Mouse (Mus musculus) liver, embryonic 15.5 days (tissue): Measurements from ENCODE around the gene Gm20538. TPM values are rescaled to one million over a fixed set of nuclear protein-coding genes. Genes with fewer than 3 reads are reported as not detected.

ENCODE experiments used
- ATAC-seq: fragments of 200-750 bp; cut with Nextera tagmentation; 2 replicates; pipeline ENCODE4 v1.8.0; 2017; ENCODE audit warnings: moderate number of reproducible peaks, mild to moderate bottlenecking, moderate library complexity; ENCODE audit not compliant: insufficient read depth
- H3K27ac ChIP-seq: fragments of 300-500 bp; sonication (generic); replicated peaks from 2 replicates; pipeline ENCODE4 v1.5.1; 2015; ENCODE audit warnings: mild to moderate bottlenecking, inconsistent platforms
- H3K27me3 ChIP-seq: fragments of 300-500 bp; sonication (generic); 2 replicates; pipeline ENCODE4 v1.6.1; 2015; ENCODE audit warnings: mild to moderate bottlenecking, inconsistent platforms
- H3K36me3 ChIP-seq: fragments of 300-500 bp; sonication (generic); replicated peaks from 2 replicates; pipeline ENCODE4 v1.6.1; 2015; ENCODE audit warnings: moderate library complexity, mild to moderate bottlenecking, inconsistent platforms
- H3K4me1 ChIP-seq: fragments of 300-500 bp; sonication (generic); replicated peaks from 2 replicates; pipeline ENCODE4 v1.6.1; 2015; ENCODE audit warnings: inconsistent platforms
- H3K4me2 ChIP-seq: fragments of 300-500 bp; sonication (generic); 2 replicates; pipeline ENCODE4 v1.6.1; 2015; ENCODE audit warnings: moderate library complexity, mild to moderate bottlenecking, inconsistent platforms
- H3K4me3 ChIP-seq: fragments of 300-500 bp; sonication (generic); replicated peaks from 2 replicates; pipeline ENCODE4 v1.5.1; 2015; ENCODE audit warnings: mild to moderate bottlenecking, inconsistent platforms
- H3K9ac ChIP-seq: fragments of 300-500 bp; sonication (generic); 2 replicates; pipeline ENCODE4 v1.6.1; 2015; ENCODE audit warnings: moderate library complexity, mild to moderate bottlenecking, inconsistent platforms
- H3K9me3 ChIP-seq: fragments of 300-500 bp; sonication (generic); replicated peaks from 2 replicates; pipeline ENCODE4 v1.6.1; 2016; ENCODE audit warnings: inconsistent platforms
- WGBS: fragments of 180-500 bp; shearing (Covaris S2); methylation state at CpG from one replicate; pipeline ENCODE4 v1.1.7; 2015; ENCODE audit warnings: mixed read lengths; ENCODE audit not compliant: insufficient replicate concordance; 5-methylcytosine and 5-hydroxymethylcytosine counted together
- polyA plus RNA-seq: library from polyadenylated mRNA; unstranded; fragments of >200 nt; fragmentation: Nextera tagmentation; extraction: Ambion mirVana; gene quantifications from 2 replicates; pipeline ENCODE4 v1.2.1, GENCODE M21; 2015

The Gm20538 gene
- polyA plus RNA-seq, 1 experiment from 2014 or later, result not detected

DNA sequence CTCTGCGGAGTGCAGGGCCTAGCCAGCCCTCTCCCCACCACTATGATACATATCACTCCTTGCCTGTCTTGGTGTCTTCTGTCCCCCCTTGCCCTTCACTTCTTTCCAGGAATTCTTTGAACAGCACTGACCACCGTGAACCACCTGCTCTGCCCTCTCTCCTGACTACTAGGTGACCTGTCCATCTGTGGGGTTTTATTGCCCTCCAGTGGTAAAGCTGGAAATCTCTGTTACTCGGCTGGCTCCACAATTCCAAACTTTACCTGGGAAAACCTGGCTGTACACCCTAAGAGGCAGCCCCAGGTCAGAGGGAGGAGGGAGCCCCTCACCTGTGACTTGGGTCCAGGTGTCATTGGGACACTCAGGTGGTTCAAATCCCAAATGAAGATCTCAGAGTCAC, 17.3 kb downstream of the Gm20538 start:
- no peaks in the 10 kb centered on the region for H3K9me3 ChIP-seq
- WGBS, result 34% methylated on average over 3 of the region's 3 CpGs
- no peak overlapping the region for H3K4me3 ChIP-seq
- no peak overlapping the region for H3K4me2 ChIP-seq
- no peak overlapping the region for H3K27ac ChIP-seq
- H3K9ac ChIP-seq, result no peak overlapping the region
- no peak for ATAC-seq
- H3K36me3 ChIP-seq, result no peaks in the 10 kb centered on the region
- H3K27me3 ChIP-seq, result no peaks in the 10 kb centered on the region
- no peaks in the 10 kb centered on the region for H3K4me1 ChIP-seq

- Histone ChIP-seq H3K9me3 (no peaks in the 10 kb centered on the region), H3K4me2 (no peak overlapping the region), H3K36me3 (no peaks in the 10 kb centered on the region), H3K4me3 (no peak overlapping the region), H3K4me1 (no peaks in the 10 kb centered on the region), H3K27ac (no peak overlapping the region), H3K9ac (no peak overlapping the region), H3K27me3 (no peaks in the 10 kb centered on the region)
- 61% methylated on average over 6 of the region's 6 CpGs for WGBS
- ATAC-seq, result no peak
These were observed 22.6 kb downstream of the Gm20538 start for GRCm38 (mm10) chr19:44530018-44530417.

DNA sequence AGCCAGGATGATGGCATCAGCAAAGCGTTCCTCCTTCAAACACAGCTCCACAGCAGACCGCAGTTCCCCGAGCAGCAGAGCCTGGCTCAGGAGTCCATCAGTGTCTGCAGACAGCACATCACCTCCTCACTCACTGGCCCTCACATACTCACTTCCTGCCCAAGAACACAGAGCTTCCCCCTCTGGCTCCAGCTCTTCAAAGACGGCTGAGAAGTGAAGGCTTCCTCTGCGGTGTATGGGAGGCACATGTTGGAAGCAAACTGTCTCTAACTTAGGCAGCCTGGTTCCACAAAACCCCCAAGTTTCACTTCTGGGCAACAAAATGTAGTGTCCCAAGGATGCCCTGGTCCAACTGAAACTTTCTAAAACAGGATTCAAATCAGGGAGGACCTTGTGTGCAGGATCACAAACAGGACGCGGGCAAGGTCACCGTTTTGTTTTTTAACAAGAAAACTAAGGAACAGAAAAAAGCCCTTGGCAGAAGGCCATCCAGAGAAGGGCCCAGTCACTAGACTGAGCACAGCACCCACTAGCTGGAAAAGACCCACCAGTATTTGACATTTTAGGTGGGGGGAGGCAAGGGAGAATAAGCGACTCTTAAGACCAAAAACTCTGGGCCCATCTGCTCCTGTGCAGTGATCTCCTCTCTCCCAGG, 27.0 kb downstream of the Gm20538 start:
- H3K4me3 ChIP-seq, result no peak overlapping the region
- no peak for ATAC-seq
- 60% methylated on average over 9 of the region's 9 CpGs for WGBS

DNA sequence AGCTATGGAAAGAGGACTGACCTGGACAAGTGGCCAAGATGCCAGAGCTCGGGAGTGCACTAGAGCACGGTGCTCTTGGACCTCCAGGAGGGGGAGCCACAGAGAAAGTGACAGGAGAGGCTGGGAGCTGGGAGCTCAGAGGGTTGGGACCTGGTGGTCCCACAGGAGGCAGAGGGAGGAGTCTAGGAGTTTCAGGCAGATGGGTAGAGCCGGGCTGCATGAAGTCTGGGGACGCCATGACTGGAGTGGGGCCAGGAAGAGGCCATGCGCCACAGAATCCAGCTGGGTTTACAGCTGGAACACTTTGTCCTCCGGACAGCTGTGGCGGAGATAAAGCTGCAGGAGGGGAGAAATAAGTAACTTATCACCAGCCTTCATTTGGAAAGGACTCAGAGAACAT, 33.5 kb downstream of the Gm20538 start:
- no peak for ATAC-seq

More for the DNA sequence above, 27.0 kb downstream of the Gm20538 start:
- Histone ChIP-seq H3K4me2 (no peak overlapping the region), H3K4me1 (no peaks in the 10 kb centered on the region), H3K27me3 (no peaks in the 10 kb centered on the region), H3K9ac (no peak overlapping the region), H3K9me3 (no peaks in the 10 kb centered on the region), H3K36me3 (no peaks in the 10 kb centered on the region), H3K27ac (no peak overlapping the region)

DNA sequence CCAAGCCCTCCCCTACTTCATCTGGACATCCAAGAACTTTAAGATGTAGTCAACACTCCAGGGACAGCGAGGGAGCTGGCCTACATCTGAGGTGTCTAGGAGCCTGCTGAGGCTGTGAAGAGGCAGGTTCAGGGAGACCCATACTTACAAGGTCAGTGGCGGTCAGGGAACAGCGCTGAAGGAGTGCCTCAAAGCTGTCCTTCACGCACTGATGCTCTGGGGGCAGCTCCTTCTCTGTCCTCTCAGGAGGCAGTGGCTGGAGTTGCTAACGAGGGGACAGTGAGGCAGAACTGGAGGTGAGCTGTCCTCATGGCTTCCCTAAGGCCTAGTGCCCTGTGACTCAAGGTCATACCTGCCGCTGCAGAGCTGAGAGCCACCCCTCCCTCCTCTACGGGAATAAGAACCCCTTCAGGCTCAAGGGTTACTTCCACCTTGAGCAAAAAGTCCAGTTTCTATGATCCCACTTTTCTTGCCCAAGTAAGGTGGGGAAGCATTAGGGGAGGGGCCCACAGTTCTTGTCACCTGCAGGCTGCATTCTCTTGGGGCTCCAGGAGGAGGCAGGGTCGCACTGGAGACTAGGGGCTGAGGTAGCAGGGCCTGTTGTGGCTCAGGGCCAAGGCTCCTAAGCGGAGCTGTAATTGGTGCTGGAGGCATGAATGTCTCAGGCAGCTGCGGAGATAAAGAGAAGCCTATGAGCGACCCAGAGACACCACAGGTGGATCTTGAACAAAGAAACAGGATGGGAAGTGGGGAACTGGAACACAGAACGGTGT, 34.4 kb downstream of the Gm20538 start:
- no peak for ATAC-seq
- Histone ChIP-seq H3K27ac (no peak overlapping the region), H3K4me3 (no peak overlapping the region), H3K9me3 (no peaks in the 10 kb centered on the region), H3K4me2 (no peak overlapping the region), H3K27me3 (peaks cover 48% of the 10 kb centered on the region), H3K36me3 (no peaks in the 10 kb centered on the region), H3K9ac (no peak overlapping the region), H3K4me1 (no peaks in the 10 kb centered on the region)
- WGBS, result 50% methylated on average over 12 of the region's 12 CpGs

More for the DNA sequence above, 33.5 kb downstream of the Gm20538 start:
- no peaks in the 10 kb centered on the region for H3K4me1 ChIP-seq
- H3K27me3 ChIP-seq, result peaks cover 38% of the 10 kb centered on the region
- H3K36me3 ChIP-seq, result no peaks in the 10 kb centered on the region
- no peaks in the 10 kb centered on the region for H3K9me3 ChIP-seq
- no peak overlapping the region for H3K4me2 ChIP-seq
- 37% methylated on average over 7 of the region's 7 CpGs for WGBS
- no peak overlapping the region for H3K4me3 ChIP-seq
- H3K27ac ChIP-seq, result no peak overlapping the region
- no peak overlapping the region for H3K9ac ChIP-seq

DNA sequence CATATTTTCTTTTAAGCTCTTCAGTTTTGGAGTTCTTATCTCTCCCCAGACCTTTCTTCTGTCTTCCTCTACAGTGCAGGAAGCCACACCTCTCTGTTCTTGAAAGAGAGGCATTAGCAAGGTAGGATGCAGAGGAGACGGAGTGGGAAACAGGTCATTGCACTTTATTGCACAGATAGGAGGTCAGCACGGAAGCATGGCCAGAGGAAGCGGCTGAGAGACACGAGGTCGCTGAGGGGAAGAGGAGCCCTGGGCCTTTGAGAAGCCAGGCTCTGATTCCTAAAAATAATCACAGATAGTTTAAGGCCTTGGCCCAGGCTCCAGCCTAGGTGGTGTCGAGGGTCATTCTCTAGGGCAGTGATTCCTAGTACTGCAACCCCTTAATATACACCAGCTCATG, 36.9 kb downstream of the Gm20538 start:
- Histone ChIP-seq H3K27ac (no peak overlapping the region), H3K27me3 (peaks cover 72% of the 10 kb centered on the region)

GRCm38 (mm10) chr19:44514521-44515451, 37.8 kb downstream of the Gm20538 start:
- Histone ChIP-seq H3K36me3 (no peaks in the 10 kb centered on the region), H3K4me1 (peaks cover 4% of the 10 kb centered on the region; the same call in 1 of the 2 replicates), H3K4me2 (no peak overlapping the region), H3K27ac (no peak overlapping the region), H3K4me3 (no peak overlapping the region), H3K27me3 (peaks cover 82% of the 10 kb centered on the region), H3K9ac (no peak overlapping the region), H3K9me3 (no peaks in the 10 kb centered on the region)
- 37% methylated on average over 14 of the region's 14 CpGs for WGBS
- no peak for ATAC-seq

More for the DNA sequence above, 36.9 kb downstream of the Gm20538 start:
- no peak overlapping the region for H3K9ac ChIP-seq
- peaks cover 4% of the 10 kb centered on the region; the same call in 1 of the 2 replicates for H3K4me1 ChIP-seq
- no peak for ATAC-seq
- H3K36me3 ChIP-seq, result no peaks in the 10 kb centered on the region
- H3K4me3 ChIP-seq, result no peak overlapping the region
- WGBS, result 38% methylated on average over 6 of the region's 6 CpGs
- no peak overlapping the region for H3K4me2 ChIP-seq
- H3K9me3 ChIP-seq, result no peaks in the 10 kb centered on the region

DNA sequence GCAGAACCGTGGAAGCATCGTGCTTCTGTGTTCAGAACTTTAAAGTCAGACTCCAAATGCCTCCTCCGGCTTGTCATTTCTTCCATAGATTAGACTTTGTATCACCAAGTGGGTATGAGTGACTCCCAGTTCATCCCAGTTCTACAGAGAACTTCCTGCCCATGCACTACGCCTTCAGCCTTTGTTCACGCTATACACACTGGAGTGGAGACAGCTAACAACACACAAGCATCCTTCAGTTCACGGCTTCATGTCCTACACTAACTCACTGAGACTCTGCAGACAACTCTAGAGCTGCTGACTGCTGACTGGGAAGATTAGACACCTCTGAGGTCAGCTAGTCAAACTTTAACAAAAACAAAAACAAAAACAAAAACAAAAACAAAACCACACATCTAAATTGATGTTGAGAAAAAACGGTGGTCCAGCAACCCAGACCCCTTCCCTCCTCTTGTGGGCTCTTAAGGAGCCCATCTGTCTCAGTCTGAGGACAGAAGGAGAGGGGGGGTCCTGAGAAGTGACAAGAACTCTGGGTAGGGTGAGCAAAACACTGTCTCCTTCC, 38.6 kb downstream of the Gm20538 start:
- no peaks in the 10 kb centered on the region for H3K36me3 ChIP-seq
- H3K4me2 ChIP-seq, result no peak overlapping the region
- 22% methylated on average over 7 of the region's 7 CpGs for WGBS
- H3K27me3 ChIP-seq, result peaks cover 90% of the 10 kb centered on the region
- no peak for ATAC-seq
- H3K9me3 ChIP-seq, result no peaks in the 10 kb centered on the region
- no peak overlapping the region for H3K4me3 ChIP-seq
- H3K27ac ChIP-seq, result no peak overlapping the region
- H3K4me1 ChIP-seq, result peaks cover 4% of the 10 kb centered on the region; the same call in 1 of the 2 replicates
- H3K9ac ChIP-seq, result no peak overlapping the region

GRCm38 (mm10) chr19:44513054-44513833, 39.4 kb downstream of the Gm20538 start:
- H3K9me3 ChIP-seq, result no peaks in the 10 kb centered on the region
- no peaks in the 10 kb centered on the region for H3K36me3 ChIP-seq
- H3K27me3 ChIP-seq, result peaks cover 89% of the 10 kb centered on the region
- 20% methylated on average over 11 of the region's 11 CpGs for WGBS
- no peak overlapping the region for H3K27ac ChIP-seq
- H3K4me3 ChIP-seq, result no peak overlapping the region
- peaks cover 4% of the 10 kb centered on the region; the same call in 1 of the 2 replicates for H3K4me1 ChIP-seq
- H3K9ac ChIP-seq, result no peak overlapping the region
- H3K4me2 ChIP-seq, result no peak overlapping the region
- ATAC-seq, result no peak

DNA sequence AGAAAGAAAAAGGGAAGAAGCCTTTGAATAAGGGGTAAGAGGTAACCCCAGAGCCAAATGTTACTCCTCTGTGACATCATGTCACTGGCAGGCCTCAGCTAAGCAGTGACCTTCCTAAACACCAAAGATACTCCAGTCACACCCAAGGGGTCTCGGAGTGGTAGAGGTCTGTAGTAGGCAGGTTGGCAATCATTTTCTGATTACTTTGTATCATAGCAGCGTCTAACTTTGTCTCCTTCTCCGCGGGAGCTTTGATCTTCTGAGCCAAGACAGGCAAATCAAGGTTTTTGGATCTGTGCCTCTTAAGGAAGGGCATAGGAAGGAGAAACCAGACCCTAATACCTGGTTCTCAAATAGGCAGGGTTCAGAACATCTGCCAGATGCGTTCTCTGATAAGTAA, 40.0 kb downstream of the Gm20538 start:
- no peak overlapping the region for H3K9ac ChIP-seq
- ATAC-seq, result no peak
- H3K9me3 ChIP-seq, result no peaks in the 10 kb centered on the region
- peaks cover 95% of the 10 kb centered on the region for H3K27me3 ChIP-seq
- H3K36me3 ChIP-seq, result no peaks in the 10 kb centered on the region
- H3K4me2 ChIP-seq, result no peak overlapping the region
- WGBS, result 30% methylated on average over 5 of the region's 5 CpGs
- peaks cover 4% of the 10 kb centered on the region; the same call in 1 of the 2 replicates for H3K4me1 ChIP-seq
- H3K27ac ChIP-seq, result no peak overlapping the region
- H3K4me3 ChIP-seq, result no peak overlapping the region
